Mouse (Mus musculus) T-helper 17 cell (primary cell): ENCODE measurements at regions not wholly inside any gene's neighbourhood (a gene's known extent, or its start where the extent isn't known, plus 50 kb on each side); places are given as distances from the start of the nearest gene placed in this dataset.

ENCODE experiments used
- in situ Hi-C, 2 experiments: fragments of 300-600 bp; cut with MboI, MseI; formaldehyde crosslinking; loops; 1 replicate in 1 of 2; 2 replicates in 1 of 2; pipeline ENCODE4 v1.15.1; 2025; ENCODE audit warnings: high pct_unique_total_duplicates in 2 of 2

DNA sequence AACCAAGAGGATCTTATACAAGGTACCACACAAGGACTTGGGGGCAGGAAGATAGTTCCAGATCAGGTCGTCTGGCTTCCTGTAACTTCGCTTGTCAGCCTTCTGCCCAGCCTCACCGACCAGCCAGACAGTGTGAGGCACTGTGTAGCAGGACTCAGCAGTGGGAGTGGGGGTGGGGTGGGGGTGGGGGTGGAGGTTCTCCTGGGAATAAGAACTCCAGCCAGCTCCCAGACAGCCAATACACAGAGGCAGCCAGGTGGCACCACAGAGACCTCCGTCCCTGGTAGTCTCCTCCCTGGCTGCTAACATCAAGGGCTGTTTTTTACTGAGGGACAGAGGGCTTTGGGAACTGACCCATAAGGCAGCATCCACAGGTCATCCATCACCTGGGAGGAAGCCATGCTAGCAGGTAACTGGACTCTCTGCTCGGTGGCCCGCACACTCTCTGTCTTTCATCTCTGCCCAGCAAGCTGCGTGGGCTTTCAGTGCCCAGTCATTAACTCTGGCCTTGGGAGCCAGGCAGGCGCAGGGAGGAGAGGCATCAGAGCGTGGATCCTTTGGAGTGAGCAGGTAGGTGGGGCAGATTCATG lies 60.3 kb upstream of the Wnt4 start:
- in situ Hi-C loops: no loop called here

DNA sequence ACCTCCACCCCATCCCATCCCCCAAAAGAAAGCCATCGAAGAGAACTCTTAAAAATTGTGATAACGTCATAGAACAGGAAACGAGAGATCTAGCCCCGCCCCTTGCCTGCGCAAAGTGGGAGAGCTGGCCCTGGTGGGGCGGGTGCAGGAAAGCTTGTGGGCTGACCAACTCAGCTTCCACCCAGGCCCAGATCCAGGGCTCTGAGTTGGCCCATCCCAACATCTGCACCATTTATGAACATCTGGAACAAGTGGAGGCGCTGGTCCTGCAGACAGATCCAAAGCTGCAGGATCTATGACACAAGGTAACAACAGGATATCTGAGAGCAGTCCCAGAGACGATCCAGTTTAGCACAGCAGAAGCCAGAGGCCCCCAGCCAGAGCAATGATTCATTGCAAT lies 62.7 kb upstream of the Wnt4 start:
- in situ Hi-C loops: no loop called here

DNA sequence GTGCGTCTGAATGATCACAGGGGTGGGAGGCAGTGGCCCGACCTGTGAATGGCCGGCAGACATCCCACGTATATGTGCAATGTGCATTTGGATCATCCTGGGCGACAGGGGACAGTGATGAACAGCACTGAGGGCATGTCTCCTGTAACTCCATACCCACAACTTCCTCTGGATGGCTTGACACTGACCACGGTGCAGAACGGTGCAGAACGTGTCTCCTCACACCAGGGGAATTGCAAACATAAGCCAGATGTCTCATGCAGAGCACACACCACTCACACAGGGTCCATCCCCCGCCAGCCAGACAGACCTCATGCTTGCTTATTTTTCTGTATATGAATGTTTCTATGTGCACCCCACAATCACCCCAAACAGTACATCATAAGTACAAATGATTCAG lies 64.4 kb upstream of the Wnt4 start:
- in situ Hi-C loops: no loop called here

DNA sequence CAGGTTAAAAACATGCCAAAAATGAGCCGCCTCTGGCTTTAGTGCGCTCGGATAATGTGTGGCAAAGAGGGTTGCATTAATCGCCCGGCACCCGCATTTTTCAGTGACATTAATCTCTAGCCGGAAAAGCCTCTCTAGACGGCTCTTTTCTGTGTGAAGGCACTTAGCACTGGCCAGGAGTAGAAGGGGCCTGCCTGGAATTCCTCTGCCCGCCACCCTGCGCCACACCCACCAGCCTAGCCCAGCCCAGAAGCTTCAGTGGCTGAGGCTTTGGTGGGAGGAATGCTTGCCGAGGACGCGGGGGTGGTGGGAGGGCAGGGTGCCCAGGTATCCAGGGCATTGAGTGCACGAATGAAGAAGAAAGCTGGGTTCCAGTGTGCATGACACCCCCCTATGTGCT lies 65.2 kb upstream of the Wnt4 start:
- in situ Hi-C loops: no loop called here

DNA sequence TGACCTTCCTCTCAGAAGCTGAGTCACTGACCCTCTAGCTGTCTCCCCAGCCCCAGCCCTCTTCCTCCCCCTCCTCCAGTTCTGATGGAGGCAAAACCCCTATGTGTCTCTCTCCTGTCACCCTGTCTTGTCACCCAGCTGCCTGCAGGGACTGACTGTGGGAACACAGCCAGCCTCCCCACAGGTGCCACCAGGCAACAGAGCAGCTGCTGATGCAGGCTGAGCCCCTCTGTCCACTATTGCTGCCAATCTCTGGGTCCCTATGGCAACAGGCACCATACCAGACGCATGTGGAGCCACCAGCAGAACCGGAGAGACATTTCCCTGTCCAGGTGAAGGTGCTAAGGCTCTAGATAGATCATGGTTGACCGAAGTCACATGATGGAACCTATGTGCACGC lies 66.0 kb upstream of the Wnt4 start:
- in situ Hi-C loops: no loop called here

DNA sequence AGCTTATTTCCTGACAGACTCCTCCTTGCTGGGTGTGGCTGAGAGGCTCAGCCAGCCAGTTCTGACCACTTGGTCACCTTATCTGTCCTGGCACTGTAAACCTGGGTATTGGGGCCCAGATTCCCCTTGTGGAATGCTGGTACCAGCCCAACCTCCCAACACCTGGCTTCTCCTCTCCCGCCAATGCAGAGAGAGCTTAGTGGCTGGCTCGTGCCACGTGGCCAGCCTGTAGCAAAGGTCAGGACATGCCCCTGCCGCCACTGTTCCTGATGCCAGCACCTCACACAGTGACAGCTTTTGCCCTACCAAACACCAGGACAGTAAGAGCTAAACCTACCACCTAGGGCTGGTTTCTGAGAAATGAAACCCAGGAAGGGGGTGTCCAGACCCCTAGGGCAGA lies 66.8 kb upstream of the Wnt4 start:
- in situ Hi-C loops: no loop called here

DNA sequence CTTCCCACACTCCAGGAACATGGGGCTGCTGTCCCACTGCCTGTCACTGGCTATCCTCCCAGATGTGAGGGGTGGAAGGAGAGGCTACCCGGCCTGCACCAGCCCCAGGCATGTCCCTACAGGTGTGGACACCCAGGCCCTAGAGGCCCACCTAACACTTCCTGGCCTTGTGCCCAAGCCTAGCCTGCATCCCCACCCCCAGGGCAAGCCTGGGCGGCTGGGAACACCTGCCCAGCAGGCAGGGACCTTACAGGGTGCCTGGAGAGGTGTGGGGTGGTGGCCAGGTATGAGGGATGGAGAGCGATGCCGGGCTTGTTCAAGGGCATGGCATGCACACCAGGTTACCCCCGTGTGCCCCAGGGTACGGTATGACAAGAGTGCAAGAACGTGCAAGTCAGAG lies 76.3 kb upstream of the Wnt4 start:
- in situ Hi-C loops: no loop called here

DNA sequence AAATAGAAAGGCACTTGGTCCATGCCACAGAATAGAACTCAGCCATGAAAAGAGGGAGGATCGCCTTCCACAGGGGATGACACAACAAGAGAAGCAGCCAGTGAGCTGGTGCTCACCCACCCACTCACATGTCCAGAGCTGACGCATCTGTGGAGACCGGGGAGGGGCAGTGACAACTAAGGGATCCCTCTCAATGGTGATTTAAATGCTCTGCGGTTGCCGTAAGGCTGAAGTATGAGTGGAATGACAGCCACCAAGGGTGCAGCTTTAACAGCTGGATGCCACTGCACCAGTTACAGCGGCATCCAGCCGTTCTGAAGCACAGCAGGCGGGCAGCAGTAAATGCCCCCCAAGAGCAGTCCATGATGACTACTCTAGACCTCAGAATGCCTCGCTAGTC lies 76.9 kb upstream of the Wnt4 start:
- in situ Hi-C loops: no loop called here

DNA sequence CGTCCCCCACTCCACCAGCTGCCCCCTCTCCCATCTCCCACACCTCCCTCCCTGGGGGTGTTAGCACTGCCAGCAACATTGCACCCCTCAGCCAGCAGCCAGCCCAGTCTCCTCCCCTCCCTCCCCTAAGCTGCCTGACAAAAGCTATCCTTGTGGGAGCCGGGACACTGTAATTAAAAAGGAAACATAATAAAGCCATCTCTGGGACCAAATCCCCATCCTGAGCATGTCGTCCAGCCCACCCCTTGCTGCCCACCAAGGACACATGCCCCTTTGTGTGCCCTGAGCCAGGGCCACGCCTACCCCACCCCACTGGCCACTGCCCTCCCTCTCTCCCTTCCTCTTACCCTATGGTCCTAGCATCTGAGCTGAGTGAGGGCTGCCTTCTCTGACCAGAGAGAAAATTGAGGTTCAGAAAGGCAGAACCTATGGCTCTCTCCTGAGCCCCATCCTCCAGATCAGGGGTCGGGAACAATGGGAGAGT lies 80.8 kb upstream of the Wnt4 start:
- in situ Hi-C loops: no loop called here

DNA sequence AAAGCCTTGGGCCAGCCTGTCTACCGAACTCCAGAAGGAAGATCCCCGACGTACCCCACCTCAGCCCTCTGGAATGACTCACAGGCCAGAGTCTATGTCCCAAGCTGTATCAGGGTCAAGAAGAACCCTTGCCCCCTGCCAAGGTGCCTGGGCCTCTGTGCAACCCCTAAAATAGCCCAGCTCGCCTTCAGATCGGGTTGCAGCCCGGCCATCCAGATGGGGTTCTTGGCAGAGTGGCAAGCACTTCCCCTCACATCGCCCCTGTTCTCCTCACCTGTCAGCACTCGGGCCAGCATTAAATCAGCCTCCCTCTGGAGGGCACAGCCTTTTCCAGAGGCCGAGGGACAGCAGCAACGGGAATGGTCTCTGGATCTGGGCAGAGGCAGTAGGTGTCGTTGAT lies 83.2 kb upstream of the Wnt4 start:
- in situ Hi-C loops: no loop called here

DNA sequence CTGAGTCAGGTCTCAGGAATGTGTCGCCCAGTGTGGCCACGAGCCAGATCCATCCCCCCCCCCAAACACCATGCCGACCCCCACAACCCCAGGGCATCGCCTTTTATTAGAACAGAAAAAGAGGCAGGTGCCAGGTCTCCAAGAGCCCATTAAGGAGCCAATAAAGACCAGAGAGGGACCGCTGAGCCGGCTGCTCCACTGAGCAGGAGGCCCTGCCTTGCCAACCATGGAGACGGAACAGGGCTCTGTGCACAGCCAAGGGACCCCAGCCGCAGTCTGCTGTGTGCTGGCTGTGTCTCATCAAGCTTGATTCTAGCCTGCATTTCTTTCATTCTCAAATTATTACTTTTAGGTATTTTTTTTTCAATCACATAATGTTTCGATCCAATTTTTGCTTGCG lies 86.7 kb upstream of the Wnt4 start:
- in situ Hi-C loops: no loop called here

DNA sequence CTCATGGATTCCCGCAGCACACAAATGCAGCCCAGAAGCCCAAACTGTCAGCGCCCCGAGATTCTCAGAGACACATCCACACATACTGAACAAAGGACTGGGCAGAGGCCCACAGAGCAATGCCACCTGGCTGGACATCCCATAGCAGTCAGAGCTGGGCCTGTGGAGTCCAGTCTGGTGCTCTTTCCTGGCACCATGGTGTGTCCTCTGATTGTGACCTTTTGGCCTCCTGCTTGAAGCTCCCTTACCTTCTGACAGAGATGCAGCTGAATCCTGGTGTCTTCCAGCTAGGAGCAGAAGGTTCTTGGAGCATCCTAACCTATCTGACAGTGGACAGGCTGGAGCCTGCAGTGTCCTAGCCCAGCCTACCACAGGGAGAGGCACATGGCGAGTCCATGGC lies 87.5 kb upstream of the Wnt4 start:
- in situ Hi-C loops: no loop called here

DNA sequence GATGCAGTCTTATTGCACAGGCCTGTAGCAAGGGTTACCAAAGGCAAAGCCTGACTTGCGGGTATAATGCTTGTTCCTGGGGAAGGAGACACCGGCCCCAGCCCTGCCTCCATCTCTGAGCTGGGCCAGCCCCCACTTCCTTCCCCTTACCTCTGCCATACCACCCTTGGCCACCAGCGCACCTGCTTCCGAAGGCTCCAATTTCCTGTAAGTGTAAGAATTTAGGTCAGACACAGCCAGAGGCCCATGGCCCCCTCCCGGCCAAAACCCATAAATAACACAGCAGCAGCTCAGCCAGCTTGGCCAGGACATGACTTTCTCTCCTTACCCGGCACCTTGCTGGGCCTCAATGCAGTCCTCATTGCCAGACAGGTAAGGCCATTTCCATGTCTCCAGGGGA lies 88.2 kb upstream of the Wnt4 start:
- in situ Hi-C loops: no loop called here

DNA sequence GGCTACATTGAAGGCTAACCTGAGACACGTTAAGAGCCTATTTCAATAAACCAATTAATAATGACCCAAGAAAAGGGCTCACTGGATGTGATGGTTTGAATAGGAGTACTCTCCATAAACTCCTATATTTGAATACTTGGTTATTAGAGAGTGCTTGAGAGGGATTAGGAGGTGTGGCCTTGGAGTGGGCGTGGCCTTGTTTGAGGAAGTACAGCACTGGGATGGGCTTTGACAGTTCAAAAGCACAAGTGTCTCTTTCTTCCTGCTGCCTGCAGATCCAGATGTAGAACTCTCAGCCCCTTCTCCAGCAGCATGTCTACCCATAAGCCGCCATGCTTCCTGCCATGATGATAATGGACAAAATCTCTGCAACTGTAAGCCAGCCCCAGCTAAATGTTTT lies 89.7 kb upstream of the Wnt4 start:
- in situ Hi-C loops: no loop called here

DNA sequence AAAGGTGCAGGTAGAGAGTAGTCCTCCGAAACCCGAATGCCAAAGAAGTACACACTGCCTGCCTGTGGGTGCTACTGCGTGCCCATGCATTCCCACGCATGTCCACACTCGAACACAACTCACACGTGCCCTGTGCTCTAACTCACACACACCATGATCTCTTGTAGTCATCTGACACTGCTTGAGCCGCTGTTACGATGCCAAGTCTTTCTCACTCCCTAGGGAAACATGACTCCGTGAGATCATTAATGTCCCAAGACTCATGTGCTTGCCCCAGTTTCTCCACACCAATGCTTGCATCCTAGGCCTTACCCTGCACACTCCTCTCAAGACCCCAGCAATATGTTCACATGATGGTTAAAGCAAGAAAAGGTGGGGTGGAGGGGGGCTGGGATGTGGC lies 90.2 kb upstream of the Wnt4 start:
- in situ Hi-C loops: no loop called here

DNA sequence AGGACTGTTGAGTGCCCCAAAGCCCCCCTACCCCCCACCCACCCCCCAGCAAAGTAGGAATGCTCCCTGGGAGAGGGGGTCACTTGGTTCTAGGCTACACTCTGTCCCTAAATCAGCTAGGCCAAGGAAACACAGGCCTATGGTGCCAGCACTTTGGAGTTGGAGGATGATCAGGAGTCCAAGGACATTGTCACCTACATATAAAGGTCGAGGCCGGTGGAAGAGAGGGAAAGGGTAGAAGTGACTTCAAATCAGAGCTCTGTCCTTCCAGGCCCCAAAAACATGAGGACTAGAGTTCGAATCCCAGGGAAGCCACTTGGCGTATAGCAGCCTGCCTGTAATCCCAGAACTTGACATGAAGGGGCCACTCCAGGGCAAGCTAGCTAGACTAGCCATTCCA lies 92.3 kb upstream of the Wnt4 start:
- in situ Hi-C loops: no loop called here

DNA sequence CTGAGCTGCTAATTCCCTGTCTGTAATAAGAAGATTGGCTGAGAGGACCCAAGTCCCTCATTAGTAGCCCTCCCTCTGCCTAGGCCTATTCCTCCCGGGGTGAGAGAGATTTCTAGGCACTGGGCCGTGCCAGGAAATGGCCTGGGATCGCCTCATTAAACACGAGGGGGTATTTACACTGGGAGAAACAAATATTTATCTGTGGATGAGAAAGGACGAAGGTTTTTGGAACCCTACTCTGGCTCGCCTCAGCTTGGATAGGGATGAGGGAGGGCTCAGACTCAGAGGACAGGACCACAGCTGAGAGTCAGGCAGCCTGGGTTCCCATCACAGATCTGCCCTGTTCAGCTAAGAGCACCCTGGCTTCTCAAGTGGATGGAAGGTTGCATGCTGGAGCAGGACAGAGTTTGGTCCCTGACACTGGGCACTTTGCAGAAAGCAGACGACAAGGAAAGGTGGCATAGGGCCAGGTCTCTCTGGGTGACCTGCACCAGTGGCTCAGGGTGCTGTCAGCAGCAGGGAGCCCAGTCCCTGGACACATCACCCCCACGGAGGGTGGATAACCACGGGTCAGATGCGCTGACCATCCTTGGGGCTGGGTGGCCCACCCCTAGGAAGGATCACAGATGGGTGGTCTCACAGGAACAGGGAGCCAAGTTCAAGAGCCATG lies 94.0 kb upstream of the Wnt4 start:
- in situ Hi-C loops: no loop called here

DNA sequence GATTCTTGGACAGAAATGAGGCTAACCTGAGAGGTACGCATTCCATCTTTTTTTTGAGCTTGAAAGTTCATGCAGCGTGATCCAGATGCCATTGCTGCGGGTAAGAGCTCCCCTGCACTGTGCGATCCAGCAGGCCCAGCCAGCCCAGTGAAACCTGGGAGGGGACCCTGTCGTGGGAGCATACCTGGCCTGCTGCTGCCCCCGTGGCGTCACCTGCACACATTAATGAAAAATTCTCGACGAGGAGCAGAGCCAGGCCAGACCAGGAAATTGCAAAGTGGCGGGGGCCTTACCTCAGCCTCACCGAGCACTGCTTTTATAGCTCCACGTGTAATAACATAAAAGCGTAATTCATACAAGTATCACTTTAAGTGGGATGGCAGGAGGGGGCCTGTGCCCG lies 94.7 kb upstream of the Wnt4 start:
- in situ Hi-C loops: no loop called here

DNA sequence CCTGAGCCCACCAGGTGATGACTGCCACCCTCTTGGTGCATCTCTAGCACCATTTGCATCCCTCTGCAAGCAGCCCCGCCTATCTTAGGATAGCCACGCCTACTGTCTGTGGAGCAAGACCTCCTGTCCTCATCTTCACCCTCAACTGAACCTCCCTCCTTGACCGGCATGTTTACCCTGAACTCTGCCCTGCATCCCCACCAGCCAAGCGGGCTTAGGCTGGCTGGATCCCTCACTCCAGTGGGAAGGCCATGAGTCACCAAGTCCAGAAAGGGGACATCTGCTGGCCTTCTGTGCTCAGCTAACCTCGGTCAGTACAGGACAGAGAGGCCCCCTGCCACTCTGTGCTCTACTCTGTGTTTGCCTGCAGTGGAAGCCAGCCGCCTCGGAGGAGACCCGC lies 96.0 kb upstream of the Wnt4 start:
- in situ Hi-C loops: no loop called here

DNA sequence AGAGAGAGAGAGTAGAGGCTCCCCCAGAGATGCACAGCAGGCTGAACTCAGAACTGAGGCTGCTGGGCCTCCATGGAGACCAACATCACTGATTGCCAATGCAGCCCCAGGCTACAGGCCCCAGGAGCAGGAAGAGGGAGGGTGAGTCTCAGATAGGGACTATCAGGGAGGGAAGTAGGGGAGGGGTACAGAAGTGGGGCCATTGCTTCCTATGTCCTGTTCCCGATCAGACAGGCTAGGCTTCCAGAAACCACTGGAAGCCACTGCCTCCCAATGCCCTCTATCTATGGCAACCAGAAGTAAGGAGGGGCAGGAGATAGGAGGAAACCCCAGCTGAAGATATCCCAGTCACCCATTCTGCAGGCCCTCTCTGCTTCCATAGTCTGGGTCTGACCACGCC lies 97.2 kb upstream of the Wnt4 start:
- in situ Hi-C loops: no loop called here

DNA sequence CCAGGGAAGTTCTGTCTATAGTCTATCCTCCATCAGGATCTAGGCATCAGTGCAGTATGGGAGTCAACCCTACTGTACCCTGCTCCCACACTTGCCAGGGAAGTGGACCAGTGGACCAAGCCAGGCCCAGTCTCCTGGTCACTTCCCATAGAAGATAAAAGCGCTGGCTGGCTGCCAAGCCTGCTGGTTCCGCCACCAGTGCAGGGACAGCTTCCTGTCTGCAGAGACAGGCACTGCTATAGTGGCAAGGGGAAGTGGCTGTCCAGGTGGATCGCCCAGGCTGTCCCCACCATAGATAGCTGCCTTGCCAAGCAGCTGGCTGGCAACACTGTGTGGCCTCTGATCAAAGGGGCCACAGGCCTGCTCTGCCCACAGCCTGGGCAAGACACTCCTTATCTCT lies 98.5 kb upstream of the Wnt4 start:
- in situ Hi-C loops: no loop called here

DNA sequence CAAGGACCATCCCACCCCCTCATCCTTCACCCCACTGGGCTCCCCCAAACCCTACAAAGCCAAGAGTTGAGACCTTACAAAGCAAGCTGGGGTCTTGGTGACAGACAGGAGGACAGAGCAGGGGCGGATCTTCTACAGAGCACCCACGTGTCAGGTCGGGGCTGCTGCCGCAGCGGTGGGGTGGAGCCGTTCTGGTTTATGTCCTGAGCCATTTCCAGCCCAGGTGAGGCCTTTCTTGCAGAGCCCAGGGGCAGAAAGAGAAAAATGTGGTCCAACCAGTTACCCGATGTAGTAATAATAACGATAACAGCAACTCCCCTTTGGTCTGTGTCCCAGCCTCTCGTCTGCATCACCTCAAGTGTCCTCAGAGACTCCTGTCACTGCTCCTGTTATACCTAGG lies 112.4 kb upstream of the Wnt4 start:
- in situ Hi-C loops: no loop called here

DNA sequence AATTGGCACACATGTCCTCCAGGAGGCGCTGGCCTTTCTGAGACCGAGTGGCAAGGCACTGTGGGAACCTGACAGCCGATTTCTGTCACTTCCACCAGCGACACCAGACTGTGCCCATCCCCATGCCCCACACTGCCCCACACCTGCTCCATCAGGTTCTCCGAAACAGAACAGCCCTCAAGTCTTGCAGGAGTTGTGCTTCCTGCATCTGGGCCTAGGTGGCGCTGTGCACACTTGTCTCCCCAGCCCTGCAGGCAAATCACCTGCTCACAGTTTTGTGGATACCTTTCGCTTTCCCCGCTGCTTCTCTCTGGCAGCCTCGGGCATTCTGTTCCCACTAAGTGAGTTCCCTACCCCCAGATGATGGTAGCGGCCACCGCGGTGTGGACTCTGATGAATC lies 112.9 kb upstream of the Wnt4 start:
- in situ Hi-C loops: no loop called here

DNA sequence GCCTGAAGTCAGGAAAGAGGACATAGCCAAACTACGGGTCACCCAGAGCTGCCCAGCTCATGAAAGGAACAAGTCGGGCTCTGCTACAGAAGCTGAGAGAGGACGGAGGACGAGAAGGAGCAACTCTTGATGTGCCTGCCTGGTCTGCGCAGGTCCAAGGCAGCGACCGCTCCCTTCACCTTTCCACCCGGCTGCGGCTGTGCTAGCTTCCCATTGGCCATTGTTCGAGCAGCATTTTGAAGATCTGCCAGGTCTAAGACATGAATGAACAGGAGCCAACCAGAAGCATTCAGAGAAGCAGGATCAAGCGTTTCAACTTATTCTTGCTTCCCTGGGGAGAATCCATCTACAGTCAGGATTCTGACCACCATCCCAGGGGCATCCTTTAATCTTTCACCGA lies 113.3 kb upstream of the Wnt4 start:
- in situ Hi-C loops: no loop called here
